Mouse (Mus musculus) midbrain, embryonic 16.5 days (tissue): ENCODE results near the gene 2210016L21Rik. TPM values are rescaled to one million over a fixed set of nuclear protein-coding genes. Genes with fewer than 3 reads are reported as not detected.
A peak's percentile ranks its signal among the peaks of the same experiment; 100 is the strongest.

Experiments
- ATAC-seq: fragments of 200-750 bp; cut with Nextera tagmentation; 2 replicates; pipeline ENCODE4 v1.8.0; 2017; ENCODE audit warnings: moderate TSS enrichment
- H3K27ac ChIP-seq: fragments of 300-500 bp; sonication (generic); 2 replicates; pipeline ENCODE4 v1.5.1; 2014; ENCODE audit warnings: mild to moderate bottlenecking, low read length, mixed read lengths
- H3K27me3 ChIP-seq: fragments of 300-500 bp; sonication (generic); 2 replicates; pipeline ENCODE4 v1.6.1; 2014; ENCODE audit warnings: low read depth, low read length, mixed read lengths; ENCODE audit not compliant: control insufficient read depth, insufficient read depth
- H3K36me3 ChIP-seq: fragments of 300-500 bp; sonication (generic); 2 replicates; pipeline ENCODE4 v1.6.1; 2014; ENCODE audit warnings: mild to moderate bottlenecking, low read length, moderate library complexity, mixed read lengths; ENCODE audit not compliant: control insufficient read depth, insufficient read depth
- H3K4me1 ChIP-seq: fragments of 300-500 bp; sonication (generic); 2 replicates; pipeline ENCODE4 v1.6.1; 2014; ENCODE audit warnings: mild to moderate bottlenecking, low read length, mixed read lengths; ENCODE audit not compliant: control insufficient read depth, insufficient read depth
- H3K4me2 ChIP-seq: fragments of 300-500 bp; sonication (generic); 2 replicates; pipeline ENCODE4 v1.6.1; 2014; ENCODE audit warnings: mild to moderate bottlenecking, low read length, mixed read lengths
- H3K4me3 ChIP-seq: fragments of 300-500 bp; sonication (generic); 2 replicates; pipeline ENCODE4 v1.5.1; 2014; ENCODE audit warnings: low read depth, mild to moderate bottlenecking, low read length, moderate library complexity, mixed read lengths
- H3K9ac ChIP-seq: fragments of 300-500 bp; sonication (generic); 2 replicates; pipeline ENCODE4 v1.6.1; 2014; ENCODE audit warnings: low read depth, low read length, mixed read lengths
- H3K9me3 ChIP-seq: fragments of 300-500 bp; sonication (generic); replicated peaks from 2 replicates; pipeline ENCODE4 v1.6.1; 2014; ENCODE audit warnings: mild to moderate bottlenecking, low read length, mixed read lengths; ENCODE audit not compliant: control insufficient read depth, poor library complexity, severe bottlenecking
- WGBS: fragments of 180-500 bp; shearing (Covaris S2); extraction: QIAGEN DNeasy Blood & Tissue Kit; methylation state at CpG from one replicate; pipeline ENCODE4 v1.1.7; 2014; 5-methylcytosine and 5-hydroxymethylcytosine counted together
- polyA plus RNA-seq: library from polyadenylated mRNA; unstranded; fragments of >200 nt; fragmentation: Nextera tagmentation; extraction: Ambion mirVana; gene quantifications from 2 replicates; pipeline ENCODE4 v1.2.1, GENCODE M21; 2015

The 2210016L21Rik gene
- polyA plus RNA-seq, 1 experiment from 2014 or later = 132 TPM

GRCm38 (mm10) chr5:114980122-114980748, 38.3 kb downstream of the 2210016L21Rik start:
- peak overlapping the region; percentile 72 for H3K4me2 ChIP-seq
- H3K9ac ChIP-seq = peak overlapping the region; percentile 51
- no peak for ATAC-seq
- H3K9me3 ChIP-seq = no peaks in the 10 kb centered on the region
- no peaks in the 10 kb centered on the region for H3K36me3 ChIP-seq
- 20% methylated on average over 16 of the region's 16 CpGs for WGBS
- peak overlapping the region; percentile 27 for H3K4me3 ChIP-seq
- no peak overlapping the region for H3K27ac ChIP-seq
- H3K4me1 ChIP-seq = peaks cover 4% of the 10 kb centered on the region; the same call in 1 of the 2 replicates
- 0 out of 2 replicates have a peak, but pooled peaks cover 2% of the 10 kb centered on the region for H3K27me3 ChIP-seq

- 0 out of 2 replicates have a peak, but pooled peaks cover 2% of the 10 kb centered on the region for H3K27me3 ChIP-seq
- no peaks in the 10 kb centered on the region for H3K36me3 ChIP-seq
- H3K9ac ChIP-seq = no peak overlapping the region
- no peaks in the 10 kb centered on the region for H3K9me3 ChIP-seq
- no peak for ATAC-seq
- H3K27ac ChIP-seq = no peak overlapping the region
- no peak overlapping the region for H3K4me2 ChIP-seq
- 61% methylated on average over 15 of the region's 15 CpGs for WGBS
- no peak overlapping the region for H3K4me3 ChIP-seq
- peaks cover 4% of the 10 kb centered on the region; the same call in 1 of the 2 replicates for H3K4me1 ChIP-seq
Measured at GRCm38 (mm10) chr5:114982001-114982400, 40.0 kb downstream of the 2210016L21Rik start.

- Histone ChIP-seq H3K4me2 (no peak overlapping the region), H3K27ac (no peak overlapping the region), H3K36me3 (no peaks in the 10 kb centered on the region), H3K4me3 (no peak overlapping the region), H3K9ac (no peak overlapping the region), H3K4me1 (no peaks in the 10 kb centered on the region; the same call in 1 of the 2 replicates), H3K9me3 (no peaks in the 10 kb centered on the region), H3K27me3 (0 out of 2 replicates have a peak, but pooled peaks cover 2% of the 10 kb centered on the region)
- ATAC-seq = no peak
Measured at GRCm38 (mm10) chr5:114985074-114985473, 43.1 kb downstream of the 2210016L21Rik start.

GRCm38 (mm10) chr5:114996447-114996846, 54.5 kb downstream of the 2210016L21Rik start:
- H3K9ac ChIP-seq = no peak overlapping the region
- H3K4me1 ChIP-seq = no peaks in the 10 kb centered on the region
- no peak overlapping the region for H3K27ac ChIP-seq
- ATAC-seq = no peak
- H3K4me2 ChIP-seq = no peak overlapping the region
- no peak overlapping the region for H3K4me3 ChIP-seq
- H3K27me3 ChIP-seq = no peaks in the 10 kb centered on the region
- H3K36me3 ChIP-seq = no peaks in the 10 kb centered on the region
- WGBS = 83% methylated on average over 16 of the region's 16 CpGs
- no peaks in the 10 kb centered on the region for H3K9me3 ChIP-seq

- H3K27me3 ChIP-seq = no peaks in the 10 kb centered on the region
- no peak for ATAC-seq
- H3K36me3 ChIP-seq = no peaks in the 10 kb centered on the region
- H3K4me2 ChIP-seq = no peak overlapping the region
- 79% methylated on average over 6 of the region's 6 CpGs for WGBS
- no peaks in the 10 kb centered on the region for H3K9me3 ChIP-seq
- no peak overlapping the region for H3K27ac ChIP-seq
- H3K9ac ChIP-seq = no peak overlapping the region
- no peaks in the 10 kb centered on the region for H3K4me1 ChIP-seq
- no peak overlapping the region for H3K4me3 ChIP-seq
Measured at GRCm38 (mm10) chr5:114997327-114997726, 55.4 kb downstream of the 2210016L21Rik start.

Other genes starting within 250 kb of the 2210016L21Rik start
- gene Tchp, start 234.4 kb upstream of the 2210016L21Rik start, polyA plus RNA-seq = 16.3 and 17.5 TPM in 2 replicates
- gene Ankrd13a, start 167.5 kb upstream of the 2210016L21Rik start, polyA plus RNA-seq = 24.3 and 29.0 TPM in 2 replicates
- 48.4 and 54.1 TPM in 2 replicates for gene Git2, start 166.6 kb upstream of the 2210016L21Rik start, polyA plus RNA-seq
- 272 and 306 TPM in 2 replicates for gene 1500011B03Rik, start 118.7 kb upstream of the 2210016L21Rik start, polyA plus RNA-seq
- gene 4930519G04Rik, start 88.5 kb upstream of the 2210016L21Rik start, polyA plus RNA-seq = not detected in 2 replicates
- 3.1 and 3.7 TPM in 2 replicates for gene Gm9936, start 83.5 kb upstream of the 2210016L21Rik start, polyA plus RNA-seq
- gene Oasl2, start 45.2 kb upstream of the 2210016L21Rik start, polyA plus RNA-seq = 2.8 and 3.1 TPM in 2 replicates
- gene Oasl1, start 18.9 kb upstream of the 2210016L21Rik start, polyA plus RNA-seq = 0.40 TPM in 1 of 2 replicates, not detected in the other
- 0.05 TPM in 1 of 2 replicates, not detected in the other for gene Hnf1a, start 28.9 kb downstream of the 2210016L21Rik start, polyA plus RNA-seq
- gene Sppl3, start 69.0 kb downstream of the 2210016L21Rik start, polyA plus RNA-seq = 18.2 and 18.4 TPM in 2 replicates
- 34.8 and 43.1 TPM in 2 replicates for gene Gm10401, start 156.1 kb downstream of the 2210016L21Rik start, polyA plus RNA-seq
- 14.2 and 15.8 TPM in 2 replicates for gene Acads, start 177.2 kb downstream of the 2210016L21Rik start, polyA plus RNA-seq
- gene Unc119b, start 192.8 kb downstream of the 2210016L21Rik start, polyA plus RNA-seq = 27.7 and 30.5 TPM in 2 replicates
- gene Mlec, start 216.0 kb downstream of the 2210016L21Rik start, polyA plus RNA-seq = 22.9 and 25.4 TPM in 2 replicates